Mouse (Mus musculus) thymus, adult 2 months (tissue): Measurements from ENCODE around the gene Zfp428.

ENCODE experiments used
- CTCF ChIP-seq: fragments of 200-500 bp; IDR thresholded peaks from 2 replicates; pipeline ENCODE4 v1.5.1; 2012; ENCODE audit warnings: mild to moderate bottlenecking, control low read depth, low read length, moderate library complexity, borderline replicate concordance; ENCODE audit not compliant: control insufficient read depth, poor library complexity, insufficient read depth; ENCODE audit errors: extremely low read depth
- POLR2A ChIP-seq: fragments of 200-500 bp; IDR thresholded peaks from 2 replicates; pipeline ENCODE4 v1.6.1; 2012; ENCODE audit warnings: mild to moderate bottlenecking, low read length, control low read depth, moderate library complexity; ENCODE audit not compliant: control insufficient read depth, poor library complexity, insufficient read depth; ENCODE audit errors: extremely low read depth

- TF ChIP-seq CTCF = no peak
- TF ChIP-seq POLR2A = no peak
Measured at GRCm38 (mm10) chr7:24472442-24472841, 34.4 kb upstream of the Zfp428 start.
